Mouse (Mus musculus): Measurements from ENCODE around the gene Cox8a. TPM values are rescaled to one million over a fixed set of nuclear protein-coding genes. Genes with fewer than 3 reads are reported as not detected.

Gene Cox8a
- total and polyA plus RNA-seq, 3 experiments = 745 to 1,213 TPM; not detected in 1

- TF ChIP-seq UBTF (IDR thresholded peaks at IDR 0.05; ENCODE audit: borderline replicate concordance, insufficient read depth, low read depth, low read length) = no peak
- TF ChIP-seq KAT2A (conservative IDR thresholded peaks at IDR 0.05; ENCODE audit: low read depth, low read length) = no peak
- no peak for TF ChIP-seq JUND (IDR thresholded peaks at IDR 0.05; ENCODE audit: low read depth, low read length)
- TF ChIP-seq CTCF (IDR thresholded peaks at IDR 0.05 in 2 of 3, conservative IDR thresholded peaks at IDR 0.05 in 1 of 3; ENCODE audit: control insufficient read depth in 1 of 3, insufficient read depth in 1 of 3, low read depth in 2 of 3, low read length in 3 of 3, poor library complexity in 1 of 3, severe bottlenecking in 1 of 3) = no peak
- no peak for TF ChIP-seq MXI1 (IDR thresholded peaks at IDR 0.05; ENCODE audit: low read depth, low read length)
- TF ChIP-seq POLR2A (IDR thresholded peaks at IDR 0.05; ENCODE audit: control insufficient read depth in 1 of 2, insufficient read depth in 1 of 2, low read depth in 1 of 2, low read length in 2 of 2, poor library complexity in 1 of 2) = no peak
- no peak for TF ChIP-seq MAX (IDR thresholded peaks at IDR 0.05; ENCODE audit: low read length)
- TF ChIP-seq SMC3 (IDR thresholded peaks at IDR 0.05; ENCODE audit: low read depth, low read length) = no peak
- no peak for TF ChIP-seq ZC3H11A (IDR thresholded peaks at IDR 0.05; ENCODE audit: low read depth, low read length)
- no peak for TF ChIP-seq ELF1 (IDR thresholded peaks at IDR 0.05; ENCODE audit: low read depth, low read length)
- TF ChIP-seq EP300 (IDR thresholded peaks at IDR 0.05; ENCODE audit: low read depth in 1 of 2, low read length in 2 of 2) = no peak
- peaks cover 6 to 20% of the 10 kb centered on the region in 2 experiments for H3K36me3 ChIP-seq (ENCODE audit: control insufficient read depth in 1 of 2, insufficient read depth in 2 of 2, low read length in 2 of 2)
- H3K4me1 ChIP-seq (ENCODE audit: control insufficient read depth in 1 of 2, insufficient read depth in 2 of 2, low read length in 2 of 2) = peaks cover 0 to 10% of the 10 kb centered on the region in 2 experiments; a peak in 2 of 4 replicates
- H3K4me3 ChIP-seq (ENCODE audit: control insufficient read depth in 1 of 2, insufficient read depth in 1 of 2, low read depth in 2 of 2, low read length in 2 of 2) = no peak overlapping the region
- no peaks in the 10 kb centered on the region for H3K9me3 ChIP-seq (replicated peaks; ENCODE audit: insufficient read depth, low read length)
- H3K27me3 ChIP-seq (ENCODE audit: control insufficient read depth in 1 of 2, insufficient read depth in 2 of 2, low read length in 2 of 2) = no peaks in the 10 kb centered on the region
- H3K27ac ChIP-seq (ENCODE audit: control insufficient read depth, low read depth, low read length) = no peak overlapping the region
- H3K79me2 ChIP-seq (ENCODE audit: control insufficient read depth, insufficient read depth, low read length, poor library complexity) = peaks cover 43% of the 10 kb centered on the region
- no peak for DNase-seq (ENCODE audit: low read depth, low spot score)
- no peak overlapping the region for H3K9ac ChIP-seq (ENCODE audit: control insufficient read depth, low read depth, low read length, poor library complexity, severe bottlenecking)
Observed at GRCm38 (mm10) chr19:7236742-7237141, 19.3 kb upstream of the Cox8a start.

DNA sequence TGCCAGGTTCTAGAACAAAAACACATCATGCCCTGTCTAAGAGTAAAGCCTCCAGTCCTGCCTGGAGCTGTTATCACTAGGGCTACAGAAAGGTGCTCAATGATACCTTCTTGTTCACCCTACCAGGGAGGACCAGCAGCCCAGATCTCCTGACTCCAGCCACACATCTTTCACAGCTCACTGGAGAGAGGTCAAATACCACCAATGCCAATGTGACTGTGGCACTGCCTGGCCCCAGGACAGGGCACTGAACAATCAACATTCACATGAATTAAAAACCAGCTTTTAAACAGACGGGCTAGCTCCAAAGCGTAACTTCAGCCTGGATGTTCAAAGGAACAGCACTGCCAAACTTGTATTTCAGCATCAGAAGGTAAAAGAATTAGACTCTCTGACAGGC lies 18.6 kb upstream of the Cox8a start:
- H3K9me3 ChIP-seq (replicated peaks; ENCODE audit: insufficient read depth, low read length) = no peaks in the 10 kb centered on the region
- H3K9ac ChIP-seq (ENCODE audit: control insufficient read depth, low read depth, low read length, poor library complexity, severe bottlenecking) = no peak overlapping the region
- H3K27ac ChIP-seq (ENCODE audit: control insufficient read depth, low read depth, low read length) = no peak overlapping the region
- H3K36me3 ChIP-seq (ENCODE audit: control insufficient read depth in 1 of 2, insufficient read depth in 2 of 2, low read length in 2 of 2) = peaks cover 6 to 18% of the 10 kb centered on the region in 2 experiments
- H3K79me2 ChIP-seq (ENCODE audit: control insufficient read depth, insufficient read depth, low read length, poor library complexity) = peaks cover 43% of the 10 kb centered on the region
- no peak for TF ChIP-seq SMC3 (IDR thresholded peaks at IDR 0.05; ENCODE audit: low read depth, low read length)
- TF ChIP-seq SIN3A (IDR thresholded peaks at IDR 0.05; ENCODE audit: low read length) = no peak
- no peak for TF ChIP-seq BHLHE40 (IDR thresholded peaks at IDR 0.05; ENCODE audit: borderline replicate concordance, low read depth, low read length)
- no peak for TF ChIP-seq E2F4 (IDR thresholded peaks at IDR 0.05; ENCODE audit: borderline replicate concordance, low read depth, low read length)
- TF ChIP-seq HCFC1 (IDR thresholded peaks at IDR 0.05; ENCODE audit: low read depth, low read length) = no peak
- no peak for TF ChIP-seq KAT2A (conservative IDR thresholded peaks at IDR 0.05; ENCODE audit: low read depth, low read length)
- TF ChIP-seq USF1 (IDR thresholded peaks at IDR 0.05; ENCODE audit: low read depth, low read length) = no peak
- TF ChIP-seq GABPA (IDR thresholded peaks at IDR 0.05; ENCODE audit: low read depth, low read length) = no peak
- TF ChIP-seq ZMIZ1 (IDR thresholded peaks at IDR 0.05; ENCODE audit: low read depth, low read length) = no peak
- TF ChIP-seq CTCF (IDR thresholded peaks at IDR 0.05 in 2 of 3, conservative IDR thresholded peaks at IDR 0.05 in 1 of 3; ENCODE audit: control insufficient read depth in 1 of 3, insufficient read depth in 1 of 3, low read depth in 2 of 3, low read length in 3 of 3, poor library complexity in 1 of 3, severe bottlenecking in 1 of 3) = no peak
- TF ChIP-seq GATA1 (IDR thresholded peaks at IDR 0.05; ENCODE audit: low read depth, low read length) = no peak
- no peak for TF ChIP-seq TBP (IDR thresholded peaks at IDR 0.05; ENCODE audit: low read depth, low read length)
- H3K4me1 ChIP-seq (ENCODE audit: control insufficient read depth in 1 of 2, insufficient read depth in 2 of 2, low read length in 2 of 2) = peaks cover 0 to 10% of the 10 kb centered on the region in 2 experiments; a peak in 2 of 4 replicates
- DNase-seq (ENCODE audit: low read depth, low spot score) = no peak
- no peak overlapping the region for H3K4me3 ChIP-seq (ENCODE audit: control insufficient read depth in 1 of 2, insufficient read depth in 1 of 2, low read depth in 2 of 2, low read length in 2 of 2)
- no peaks in the 10 kb centered on the region for H3K27me3 ChIP-seq (ENCODE audit: control insufficient read depth in 1 of 2, insufficient read depth in 2 of 2, low read length in 2 of 2)

Data from MEL (cell line).